Comparison of ENCODE assay signal across 21 mouse cellular contexts in genomic region chr5:148679586-148679985, GRCm38 (mm10).
DNase-seq lines count a peak whose midpoint lies in the region; ATAC-seq and TF ChIP-seq lines count a peak whose summit lies in the region.
"Had no signal": no experiment of that assay in that cellular context is flagged by ENCODE, and none has a peak within 500 bp of the region (broad histone marks: within the 10 kb centered on the region; RNA-seq: fewer than 3 reads in every experiment).

No protein-coding gene starts in this region.

- no peak overlapping the region for H3K27ac ChIP-seq in liver, embryonic 13.5 days
- no peak overlapping the region for H3K27ac ChIP-seq in liver, embryonic 12.5 days
- H3K27ac ChIP-seq in liver, embryonic 14.5 days: no peak overlapping the region
- no peak overlapping the region for H3K27ac ChIP-seq in thymus, adult 2 months (ENCODE audit: control insufficient read depth, insufficient read depth, low read length)
- no peak overlapping the region for H3K27ac ChIP-seq in heart, embryonic 11.5 days (ENCODE audit: low read depth, low read length)
- no peak overlapping the region for H3K27ac ChIP-seq in forebrain, embryonic 11.5 days (ENCODE audit: low read depth, low read length)
- H3K27ac ChIP-seq: embryonic facial prominence, embryonic 10.5 days; hindbrain, postnatal 0 days; lung, embryonic 15.5 days had no signal

- no peak for TF ChIP-seq CTCF in liver, embryonic 14.5 days (IDR thresholded peaks at IDR 0.05; ENCODE audit: low read depth)
- no peak for TF ChIP-seq CTCF in thymus, adult 2 months (IDR thresholded peaks at IDR 0.05; ENCODE audit: borderline replicate concordance, control insufficient read depth, extremely low read depth, insufficient read depth, low read length, poor library complexity)

- no peaks in the 10 kb centered on the region for H3K36me3 ChIP-seq in liver, embryonic 13.5 days
- no peaks in the 10 kb centered on the region for H3K36me3 ChIP-seq in liver, embryonic 12.5 days
- H3K36me3 ChIP-seq in liver, embryonic 14.5 days (replicated peaks; ENCODE audit: control insufficient read depth, insufficient read depth, low read depth): no peaks in the 10 kb centered on the region
- no peaks in the 10 kb centered on the region for H3K36me3 ChIP-seq in thymus, adult 2 months (ENCODE audit: control insufficient read depth, insufficient read depth, low read length)
- no peaks in the 10 kb centered on the region for H3K36me3 ChIP-seq in heart, embryonic 11.5 days (ENCODE audit: control insufficient read depth, insufficient read depth, low read length)
- H3K36me3 ChIP-seq in forebrain, embryonic 11.5 days (ENCODE audit: control insufficient read depth, insufficient read depth, low read length): no peaks in the 10 kb centered on the region
- H3K36me3 ChIP-seq: embryonic facial prominence, embryonic 10.5 days; heart, embryonic 12.5 days; lung, embryonic 15.5 days had no signal

- no peak overlapping the region for H3K4me3 ChIP-seq in liver, embryonic 13.5 days (replicated peaks)
- no peak overlapping the region for H3K4me3 ChIP-seq in liver, embryonic 12.5 days
- H3K4me3 ChIP-seq in liver, embryonic 14.5 days (ENCODE audit: insufficient read depth in 1 of 2, low read depth in 2 of 2, low read length in 2 of 2): no peak overlapping the region
- no peak overlapping the region for H3K4me3 ChIP-seq in thymus, adult 2 months (ENCODE audit: control insufficient read depth, insufficient read depth, low read length)
- no peak overlapping the region for H3K4me3 ChIP-seq in heart, embryonic 11.5 days (ENCODE audit: low read depth, low read length)
- no peak overlapping the region for H3K4me3 ChIP-seq in forebrain, embryonic 11.5 days (ENCODE audit: low read depth, low read length)
- H3K4me3 ChIP-seq: embryonic facial prominence, embryonic 10.5 days; heart, embryonic 12.5 days; lung, embryonic 15.5 days had no signal

- ATAC-seq in liver, embryonic 13.5 days (ENCODE audit: low read depth): 0 out of 2 replicates have a peak, but pooled peaks have one; percentile 31
- ATAC-seq in liver, embryonic 12.5 days: no peak; the same call in 1 of the 2 replicates
- ATAC-seq in liver, embryonic 14.5 days (ENCODE audit: insufficient read depth): 0 out of 2 replicates have a peak, but pooled peaks have one; percentile 8
- no peak for ATAC-seq in heart, embryonic 11.5 days (replicated peaks; ENCODE audit: insufficient number of reproducible peaks, low FRiP score, low TSS enrichment)
- ATAC-seq in forebrain, embryonic 11.5 days (replicated peaks; ENCODE audit: low FRiP score): no peak
- ATAC-seq: forebrain, embryonic 14.5 days; hindbrain, postnatal 0 days had no signal

- H3K27me3 ChIP-seq in liver, embryonic 13.5 days: no peaks in the 10 kb centered on the region
- H3K27me3 ChIP-seq in liver, embryonic 12.5 days (replicated peaks): no peaks in the 10 kb centered on the region
- no peaks in the 10 kb centered on the region for H3K27me3 ChIP-seq in liver, embryonic 14.5 days (ENCODE audit: control insufficient read depth, insufficient read depth, low read length)
- no peaks in the 10 kb centered on the region for H3K27me3 ChIP-seq in thymus, adult 2 months (ENCODE audit: control insufficient read depth, insufficient read depth, low read length)
- no peaks in the 10 kb centered on the region for H3K27me3 ChIP-seq in heart, embryonic 11.5 days (ENCODE audit: control insufficient read depth, insufficient read depth, low read length)
- no peaks in the 10 kb centered on the region for H3K27me3 ChIP-seq in forebrain, embryonic 11.5 days (ENCODE audit: control insufficient read depth, insufficient read depth, low read length)
- H3K27me3 ChIP-seq: heart, embryonic 12.5 days; lung, embryonic 15.5 days had no signal

- H3K4me2 ChIP-seq in liver, embryonic 13.5 days: no peak overlapping the region
- H3K4me2 ChIP-seq in liver, embryonic 12.5 days: no peak overlapping the region
- no peak overlapping the region for H3K4me2 ChIP-seq in liver, embryonic 14.5 days (ENCODE audit: low read depth)
- H3K4me2 ChIP-seq in heart, embryonic 11.5 days: no peak overlapping the region
- no peak overlapping the region for H3K4me2 ChIP-seq in forebrain, embryonic 11.5 days (ENCODE audit: low read depth, low read length, severe bottlenecking)
- H3K4me2 ChIP-seq: heart, embryonic 12.5 days; lung, embryonic 15.5 days had no signal

- no peak for TF ChIP-seq EP300 in liver, embryonic 14.5 days (IDR thresholded peaks at IDR 0.05; ENCODE audit: low read depth)

- DNase-seq in liver, embryonic 13.5 days: no peak
- DNase-seq in liver, embryonic 14.5 days (ENCODE audit: low read depth in 3 of 3, low spot score in 3 of 3): no peak
- DNase-seq in thymus, adult 2 months: peak; percentile 27
- DNase-seq in embryo, embryonic 11 days: no peak
- no peak for DNase-seq in kidney, adult 9 months
- no peak for DNase-seq in forebrain, embryonic 11.5 days (ENCODE audit: low spot score)
- DNase-seq: adrenal gland, postnatal 25 days; cerebellum, postnatal 14 days; heart, postnatal 36 days; kidney, adult 8-10 months; kidney, postnatal 36 days; layer of hippocampus, adult 9-11 months; midbrain, embryonic 14.5 days; spleen, adult 18-20 months had no signal

- H3K9me3 ChIP-seq in liver, embryonic 13.5 days (replicated peaks): peaks cover 3% of the 10 kb centered on the region; the same call in 1 of the 2 replicates
- no peaks in the 10 kb centered on the region; the same call in 1 of the 2 replicates for H3K9me3 ChIP-seq in liver, embryonic 12.5 days (replicated peaks)
- no peaks in the 10 kb centered on the region; the same call in 1 of the 2 replicates for H3K9me3 ChIP-seq in liver, embryonic 14.5 days (ENCODE audit: control insufficient read depth, low read length)
- H3K9me3 ChIP-seq in heart, embryonic 11.5 days (replicated peaks; ENCODE audit: control insufficient read depth, low read length): no peaks in the 10 kb centered on the region
- H3K9me3 ChIP-seq in forebrain, embryonic 11.5 days (ENCODE audit: control insufficient read depth, low read length): no peaks in the 10 kb centered on the region
- H3K9me3 ChIP-seq: lung, embryonic 15.5 days had no signal

- TF ChIP-seq POLR2A in thymus, adult 2 months (IDR thresholded peaks at IDR 0.05; ENCODE audit: control insufficient read depth, extremely low read depth, insufficient read depth, low read length, poor library complexity): no peak

- 0 out of 2 replicates have a peak, but pooled peaks cover 10% of the 10 kb centered on the region for H3K4me1 ChIP-seq in liver, embryonic 13.5 days (replicated peaks)
- peaks cover 24% of the 10 kb centered on the region for H3K4me1 ChIP-seq in liver, embryonic 12.5 days
- H3K4me1 ChIP-seq in liver, embryonic 14.5 days (replicated peaks; ENCODE audit: control insufficient read depth in 2 of 2, insufficient read depth in 2 of 2, low read length in 1 of 2): peaks cover 0 to 3% of the 10 kb centered on the region in 2 experiments; a peak in 2 of 4 replicates
- H3K4me1 ChIP-seq in thymus, adult 2 months (replicated peaks; ENCODE audit: control insufficient read depth, insufficient read depth, low read length): peaks cover 7% of the 10 kb centered on the region
- H3K4me1 ChIP-seq in heart, embryonic 11.5 days (ENCODE audit: control insufficient read depth, insufficient read depth, low read length): no peaks in the 10 kb centered on the region
- H3K4me1 ChIP-seq in forebrain, embryonic 11.5 days (replicated peaks; ENCODE audit: control insufficient read depth, insufficient read depth, low read length): no peaks in the 10 kb centered on the region
- H3K4me1 ChIP-seq: embryonic facial prominence, embryonic 10.5 days; heart, embryonic 12.5 days; lung, embryonic 15.5 days had no signal

- no peak overlapping the region for H3K9ac ChIP-seq in liver, embryonic 13.5 days
- no peak overlapping the region for H3K9ac ChIP-seq in liver, embryonic 12.5 days
- no peak overlapping the region for H3K9ac ChIP-seq in liver, embryonic 14.5 days (replicated peaks)
- H3K9ac ChIP-seq in heart, embryonic 11.5 days (ENCODE audit: low read depth, low read length): no peak overlapping the region
- H3K9ac ChIP-seq in forebrain, embryonic 11.5 days (ENCODE audit: low read length): no peak overlapping the region
- H3K9ac ChIP-seq: heart, embryonic 12.5 days; lung, embryonic 15.5 days had no signal

- WGBS in liver, embryonic 13.5 days (ENCODE audit: insufficient replicate concordance): 39% methylated on average over 4 of the region's 4 CpGs
- WGBS in liver, embryonic 12.5 days (ENCODE audit: insufficient replicate concordance): 48% methylated on average over 4 of the region's 4 CpGs
- 22% methylated on average over 4 of the region's 4 CpGs for WGBS in liver, embryonic 14.5 days (ENCODE audit: insufficient replicate concordance)
- WGBS in thymus, adult 2 months: 8% methylated on average over 4 of the region's 4 CpGs
- WGBS in heart, embryonic 11.5 days (ENCODE audit: insufficient replicate concordance): 81% methylated on average over 4 of the region's 4 CpGs
- 91% methylated on average over 4 of the region's 4 CpGs for WGBS in forebrain, embryonic 11.5 days

Comparison
In these comparisons a context has a peak if more than half of its experiments do, and no peak if none do; other contexts are left out.
1. ATAC-seq: peak in liver, embryonic 13.5 days (single experiment) and liver, embryonic 14.5 days (single experiment); none in liver, embryonic 12.5 days (single experiment), heart, embryonic 11.5 days (single experiment) and forebrain, embryonic 11.5 days (single experiment).